Comparison of ENCODE assay signal across 10 mouse cellular contexts in the genomic region with DNA sequence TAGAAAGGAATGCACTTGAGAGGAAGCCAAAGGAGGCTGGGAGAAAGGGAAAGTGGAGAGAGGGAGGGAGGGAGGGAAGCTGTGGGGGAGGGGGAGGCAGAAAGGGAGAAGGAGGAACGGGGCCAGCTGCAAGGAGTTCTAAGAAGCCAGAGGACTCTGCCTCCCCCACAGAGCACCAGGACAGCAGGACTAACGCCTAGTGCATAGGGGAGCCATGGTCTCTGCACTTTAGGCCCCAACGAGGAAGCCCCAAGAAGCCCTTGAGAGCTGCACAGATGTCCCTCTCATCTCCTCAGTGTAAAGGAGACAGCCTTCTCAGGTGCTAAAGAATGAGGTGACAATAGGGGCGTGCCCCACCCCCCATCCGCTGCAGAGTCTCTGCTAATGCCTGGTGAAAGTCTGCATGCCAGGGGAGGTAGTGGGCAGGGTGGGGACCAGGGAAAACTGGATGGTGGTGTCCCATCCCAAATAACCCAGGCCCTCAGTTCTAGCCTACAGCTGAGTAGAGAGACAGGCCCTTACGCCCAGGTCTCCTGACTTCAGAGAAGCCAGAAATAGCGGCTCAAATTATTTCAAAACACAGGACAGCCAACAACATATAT. TPM values are rescaled to one million over a fixed set of nuclear protein-coding genes. Genes with fewer than 3 reads are reported as not detected.
DNase-seq lines count a peak whose midpoint lies in the region; ATAC-seq and TF ChIP-seq lines count a peak whose summit lies in the region.
"Had no signal": no experiment of that assay in that cellular context is flagged by ENCODE, and none has a peak within 500 bp of the region (broad histone marks: within the 10 kb centered on the region; RNA-seq: fewer than 3 reads in every experiment).

No protein-coding gene starts in this region.

- no peak for TF ChIP-seq POLR2A in kidney, adult 2 months (IDR thresholded peaks at IDR 0.05; ENCODE audit: low read depth, low read length)

- H3K4me3 ChIP-seq in kidney, adult 2 months (ENCODE audit: insufficient read depth, low read depth, low read length) = no peak overlapping the region
- H3K4me3 ChIP-seq in heart, embryonic 15.5 days = no peak overlapping the region
- H3K4me3 ChIP-seq in lung, embryonic 16.5 days (ENCODE audit: low read length) = 0 out of 2 replicates have a peak overlapping the region, but pooled peaks have one; percentile 2
- no peak overlapping the region for H3K4me3 ChIP-seq in midbrain, postnatal 0 days (ENCODE audit: low read depth, low read length)
- H3K4me3 ChIP-seq: megakaryocyte, embryonic 14.5 days had no signal

- no peak for TF ChIP-seq CTCF in kidney, adult 2 months (conservative IDR thresholded peaks at IDR 0.05; ENCODE audit: insufficient read depth, insufficient read length, low read depth, low read length)
- no peak for TF ChIP-seq CTCF in midbrain, postnatal 0 days (IDR thresholded peaks at IDR 0.05)

- H3K36me3 ChIP-seq in kidney, adult 2 months (ENCODE audit: control insufficient read depth, insufficient read depth, low read length) = no peaks in the 10 kb centered on the region
- H3K36me3 ChIP-seq in heart, embryonic 15.5 days = no peaks in the 10 kb centered on the region
- no peaks in the 10 kb centered on the region for H3K36me3 ChIP-seq in lung, embryonic 16.5 days (ENCODE audit: control insufficient read depth, insufficient read depth, low read length)
- H3K36me3 ChIP-seq in midbrain, postnatal 0 days (ENCODE audit: insufficient read depth, low read length) = no peaks in the 10 kb centered on the region

- H3K27ac ChIP-seq in kidney, adult 2 months (ENCODE audit: insufficient read depth, low read depth, low read length) = peak overlapping the region; percentile 32
- H3K27ac ChIP-seq in heart, embryonic 15.5 days = peak overlapping the region; percentile 53
- H3K27ac ChIP-seq in lung, embryonic 16.5 days (ENCODE audit: low read length) = peak overlapping the region; percentile 83
- H3K27ac ChIP-seq in midbrain, postnatal 0 days (ENCODE audit: low read depth, low read length) = no peak overlapping the region

- no peaks in the 10 kb centered on the region for H3K9me3 ChIP-seq in heart, embryonic 15.5 days (replicated peaks)
- no peaks in the 10 kb centered on the region for H3K9me3 ChIP-seq in lung, embryonic 16.5 days (ENCODE audit: control insufficient read depth, low read length)
- no peaks in the 10 kb centered on the region for H3K9me3 ChIP-seq in midbrain, postnatal 0 days (ENCODE audit: low read length)

- H3K4me2 ChIP-seq in heart, embryonic 15.5 days = peak overlapping the region; percentile 23; the same call in 1 of the 2 replicates
- H3K4me2 ChIP-seq in lung, embryonic 16.5 days (ENCODE audit: low read depth, low read length) = peak overlapping the region; percentile 42
- no peak overlapping the region for H3K4me2 ChIP-seq in midbrain, postnatal 0 days (ENCODE audit: low read depth, low read length, poor library complexity, severe bottlenecking)

- no peaks in the 10 kb centered on the region for H3K4me1 ChIP-seq in kidney, adult 2 months (ENCODE audit: control insufficient read depth, insufficient read depth, low read length)
- H3K4me1 ChIP-seq in heart, embryonic 15.5 days (replicated peaks) = peaks cover 44% of the 10 kb centered on the region
- H3K4me1 ChIP-seq in lung, embryonic 16.5 days (replicated peaks; ENCODE audit: control insufficient read depth, insufficient read depth, low read length) = peaks cover 34% of the 10 kb centered on the region
- H3K4me1 ChIP-seq in midbrain, postnatal 0 days (ENCODE audit: insufficient read depth, low read length) = no peaks in the 10 kb centered on the region

- no peak overlapping the region for H3K9ac ChIP-seq in heart, embryonic 15.5 days
- H3K9ac ChIP-seq in lung, embryonic 16.5 days (ENCODE audit: low read length) = peak overlapping the region; percentile 53
- H3K9ac ChIP-seq in midbrain, postnatal 0 days (replicated peaks; ENCODE audit: low read length, poor library complexity, severe bottlenecking) = no peak overlapping the region

- peak; percentile 46 for DNase-seq in kidney, adult 2 months
- no peak for DNase-seq in kidney, adult 8-10 months
- peak; percentile 51 to 78 for DNase-seq in adrenal gland, postnatal 36 days
- DNase-seq in layer of hippocampus, adult 9-10 months (ENCODE audit: low spot score) = no peak
- DNase-seq in cerebellum, adult 9-11 months = no peak
- DNase-seq in midbrain, postnatal 0 days (ENCODE audit: low spot score) = no peak

- no peaks in the 10 kb centered on the region for H3K27me3 ChIP-seq in kidney, adult 2 months (replicated peaks; ENCODE audit: control insufficient read depth, insufficient read depth, low read length)
- no peaks in the 10 kb centered on the region for H3K27me3 ChIP-seq in heart, embryonic 15.5 days
- no peaks in the 10 kb centered on the region for H3K27me3 ChIP-seq in lung, embryonic 16.5 days (ENCODE audit: control insufficient read depth, insufficient read depth, low read depth, low read length)
- no peaks in the 10 kb centered on the region for H3K27me3 ChIP-seq in midbrain, postnatal 0 days (ENCODE audit: insufficient read depth, low read length)

- ATAC-seq in heart, embryonic 15.5 days (replicated peaks; ENCODE audit: insufficient number of reproducible peaks, insufficient read depth, low FRiP score, low read depth) = no peak
- ATAC-seq in lung, embryonic 16.5 days (ENCODE audit: low read depth) = peak; percentile 61
- no peak for ATAC-seq in midbrain, postnatal 0 days (ENCODE audit: low FRiP score)

- WGBS in kidney, adult 2 months = 37% methylated on average over 7 of the region's 7 CpGs
- 21% methylated on average over 7 of the region's 7 CpGs for WGBS in heart, embryonic 15.5 days
- 14% methylated on average over 7 of the region's 7 CpGs for WGBS in lung, embryonic 16.5 days
- WGBS in midbrain, postnatal 0 days = 31% methylated on average over 7 of the region's 7 CpGs

RNA-seq across cellular contexts. Expression of gene Ptgis, which starts 10.4 kb away (rescaled TPM):
- polyA plus RNA-seq in kidney, adult 2 months (2012; rRNA removed) = 8.3 and 11.2 TPM in 2 replicates
- 10 to 100 TPM; 24.7 to 31.7 TPM for total RNA-seq in adrenal gland, postnatal 36 days (2021)
- 22.5 and 25.7 TPM in 2 replicates for polyA plus RNA-seq in heart, embryonic 15.5 days (2015; fragmentation: Nextera tagmentation; extraction: Ambion mirVana)
- polyA plus RNA-seq in lung, embryonic 16.5 days (2015; fragmentation: Nextera tagmentation; extraction: Ambion mirVana) = 14.4 and 15.8 TPM in 2 replicates
- 4.3 and 6.1 TPM in 2 replicates for total RNA-seq in midbrain, postnatal 0 days (2014; rRNA removed)
- 3.9 and 4.7 TPM in 2 replicates for polyA plus RNA-seq in midbrain, postnatal 0 days (2015; fragmentation: Nextera tagmentation; extraction: Ambion mirVana)
- total RNA-seq: hematopoietic stem cell, adult 5-6 weeks had no signal

Comparison
In these comparisons a context has a peak if more than half of its experiments do, and no peak if none do; other contexts are left out.
1. DNase-seq: peak in kidney, adult 2 months (single experiment) and adrenal gland, postnatal 36 days (2 of 2); none in kidney, adult 8-10 months (0 of 2), layer of hippocampus, adult 9-10 months (single experiment), cerebellum, adult 9-11 months (single experiment) and midbrain, postnatal 0 days (single experiment).